Mouse (Mus musculus) gastrocnemius, postnatal 25 days (tissue): Measurements from ENCODE around the gene Ptprm. TPM values are rescaled to one million over a fixed set of nuclear protein-coding genes. Genes with fewer than 3 reads are reported as not detected.

ENCODE experiments used
- DNase-seq: peaks from one replicate; pipeline ENCODE4 v3.0.0; 2022
- microRNA-seq, 2 experiments: library from miRNA; unstranded; fragments of <30 nt; microRNA quantifications; one replicate each; pipeline ENCODE4 v1.2.0; 2021; ENCODE audit warnings: borderline replicate concordance in 2 of 2
- total RNA-seq, 2 experiments: library from RNA; stranded (reverse); gene quantifications; 1 replicate in 1 of 2; 2 replicates in 1 of 2; pipeline ENCODE4 v1.2.3; 2021

Ptprm gene
- total RNA-seq, 2 experiments from 2014 or later: 22.4 to 28.0 TPM

DNA sequence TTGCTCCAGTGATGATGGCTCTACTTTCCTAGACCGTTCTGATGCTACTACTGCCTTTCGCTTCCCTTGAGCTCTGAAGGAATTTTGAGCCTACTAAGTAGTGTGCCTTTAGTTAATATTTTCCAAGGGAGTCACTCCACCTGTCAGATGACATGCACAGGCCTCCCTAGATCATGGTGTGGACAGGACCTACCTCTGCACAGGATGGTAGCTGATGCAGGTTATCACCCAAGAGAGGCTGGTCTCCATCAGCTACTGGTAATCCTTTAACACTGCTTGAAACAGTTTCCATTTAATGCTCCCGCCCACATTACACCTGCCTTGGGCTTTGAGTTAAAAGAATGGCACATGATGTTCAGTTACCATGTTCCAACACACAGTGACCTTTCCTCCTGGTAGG lies 688.5 kb downstream of the Ptprm start:
- DNase-seq: no peak

DNA sequence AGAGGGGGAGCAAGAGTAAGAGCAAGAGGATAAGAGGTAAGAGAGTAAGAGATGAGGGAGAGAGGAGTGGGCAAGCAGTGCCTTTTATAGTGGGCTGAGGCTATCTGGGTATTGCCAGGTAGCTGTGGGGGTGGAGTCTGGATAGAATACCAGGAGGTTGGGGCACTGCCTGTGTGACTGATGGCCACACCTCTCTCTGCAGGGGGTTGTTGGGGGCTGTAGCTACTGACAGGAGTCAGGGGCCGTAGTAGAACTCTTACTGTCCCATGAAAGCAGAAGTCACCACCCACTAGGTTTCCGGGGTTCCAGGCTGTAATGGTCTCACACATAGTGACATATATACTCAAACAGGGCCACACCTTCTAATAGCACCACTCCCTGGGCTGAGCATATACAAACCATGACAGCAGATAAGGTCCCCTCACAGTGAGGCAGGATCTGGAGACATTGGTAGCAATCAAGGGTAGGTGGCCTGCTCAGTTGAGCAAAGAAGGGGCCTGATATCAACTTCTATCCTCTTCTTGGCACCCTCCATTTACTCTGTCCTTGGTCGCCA lies 689.0 kb downstream of the Ptprm start:
- DNase-seq: no peak

DNA sequence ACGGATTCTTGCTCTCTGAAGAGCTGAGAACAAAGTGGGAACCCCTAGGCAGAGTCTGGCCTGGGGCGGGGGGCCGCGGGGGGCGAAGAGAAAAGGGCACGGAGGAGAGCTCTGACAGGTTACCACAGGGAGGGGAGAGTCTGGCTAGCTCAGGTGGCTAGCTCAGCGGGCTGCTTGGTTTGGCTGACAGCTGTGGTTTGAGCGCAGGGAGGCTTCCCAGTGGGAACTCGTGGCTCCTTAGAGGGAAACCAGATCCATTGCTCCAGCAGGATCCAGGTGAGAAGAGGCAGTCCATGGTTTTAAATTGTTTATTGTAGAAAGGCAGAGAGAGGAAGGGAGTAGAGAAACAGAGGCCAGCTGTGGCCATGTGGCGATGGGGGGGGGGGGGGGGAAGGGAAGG lies 689.5 kb downstream of the Ptprm start:
- DNase-seq: no peak

DNA sequence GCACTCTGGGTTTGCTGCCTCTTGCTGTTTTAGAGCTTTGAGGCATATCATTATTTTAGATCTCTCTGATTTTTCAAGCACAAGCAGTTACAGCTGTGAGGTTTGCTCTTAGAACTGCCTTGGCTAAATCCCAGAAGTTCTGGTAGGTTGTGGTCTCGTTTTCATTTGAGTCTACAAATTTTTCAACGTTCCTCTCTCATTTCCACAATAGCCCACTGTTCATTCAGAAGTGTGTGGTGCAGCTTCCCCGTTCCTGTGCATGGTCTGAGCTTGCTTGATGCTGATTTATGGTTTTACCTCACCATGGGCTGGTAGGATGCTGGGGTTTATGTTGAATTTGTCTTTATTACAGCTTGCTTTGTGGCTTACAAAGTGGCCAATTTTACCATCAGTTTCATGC lies 695.0 kb downstream of the Ptprm start:
- DNase-seq: no peak

DNA sequence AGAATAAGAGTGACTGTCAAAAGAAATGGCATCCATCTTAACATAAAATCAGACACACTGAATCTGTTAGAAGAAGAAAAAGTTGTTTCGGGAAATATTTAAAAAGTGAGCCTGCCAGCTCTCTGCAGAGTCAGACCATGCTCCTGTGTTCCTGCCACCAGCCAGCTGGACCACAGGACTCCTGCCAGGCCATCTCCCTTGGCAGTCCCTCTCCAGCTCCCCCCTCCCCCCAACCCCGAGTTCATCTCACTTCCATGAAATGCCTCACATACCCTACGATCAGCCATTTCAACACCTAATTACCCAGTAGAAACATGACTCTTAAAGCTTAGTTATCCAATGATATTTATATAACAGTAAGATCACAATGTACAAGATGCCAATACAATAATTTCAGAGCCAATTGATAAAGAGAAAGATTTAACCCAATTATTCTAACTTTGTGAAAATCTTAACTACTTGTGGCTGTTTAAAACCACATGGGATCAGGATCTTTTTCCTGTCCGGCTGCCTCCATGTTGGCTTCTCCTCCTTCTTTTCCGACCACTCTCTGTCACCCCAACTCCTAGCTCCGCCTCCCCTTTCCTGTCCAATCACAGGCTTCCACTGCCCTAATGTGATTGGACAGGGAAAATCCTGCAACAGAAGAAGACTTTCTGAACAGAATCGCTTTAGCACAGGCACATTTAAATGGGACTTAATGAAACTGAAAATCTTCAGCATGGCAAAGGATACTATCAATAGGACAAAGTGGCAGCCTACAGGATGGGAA lies 716.1 kb downstream of the Ptprm start:
- DNase-seq: peak; percentile 23

DNA sequence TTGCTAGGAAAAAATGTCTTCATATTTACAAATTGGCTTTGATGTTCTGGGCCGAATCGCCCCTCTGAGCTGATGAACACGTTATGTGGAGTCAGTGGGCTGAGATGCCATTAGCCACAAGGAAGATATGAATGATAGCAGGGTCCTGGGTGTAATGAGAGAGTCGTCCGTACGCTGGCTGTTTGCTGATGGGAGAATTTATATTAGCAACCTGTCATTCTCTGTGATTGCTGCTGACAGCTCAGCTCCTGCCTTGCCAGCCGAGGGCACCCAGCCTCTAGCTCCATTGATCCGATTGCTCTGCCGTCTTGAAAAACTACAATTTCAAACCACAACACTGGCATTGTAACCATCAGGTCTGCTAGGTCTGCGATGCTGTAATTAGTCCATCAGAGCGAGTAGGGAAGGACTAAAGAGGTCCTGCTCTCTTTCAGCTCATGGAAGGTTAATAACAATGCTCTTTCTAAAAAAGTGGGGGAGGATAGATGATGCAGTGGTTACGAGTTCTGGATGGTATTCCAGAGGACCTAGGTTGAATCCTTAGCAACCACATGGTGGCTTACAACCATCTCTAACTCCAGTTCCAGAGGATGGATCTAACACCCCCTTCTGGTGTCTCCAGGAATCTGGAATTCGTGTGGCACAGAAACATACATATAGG lies 734.1 kb downstream of the Ptprm start:
- DNase-seq: no peak

DNA sequence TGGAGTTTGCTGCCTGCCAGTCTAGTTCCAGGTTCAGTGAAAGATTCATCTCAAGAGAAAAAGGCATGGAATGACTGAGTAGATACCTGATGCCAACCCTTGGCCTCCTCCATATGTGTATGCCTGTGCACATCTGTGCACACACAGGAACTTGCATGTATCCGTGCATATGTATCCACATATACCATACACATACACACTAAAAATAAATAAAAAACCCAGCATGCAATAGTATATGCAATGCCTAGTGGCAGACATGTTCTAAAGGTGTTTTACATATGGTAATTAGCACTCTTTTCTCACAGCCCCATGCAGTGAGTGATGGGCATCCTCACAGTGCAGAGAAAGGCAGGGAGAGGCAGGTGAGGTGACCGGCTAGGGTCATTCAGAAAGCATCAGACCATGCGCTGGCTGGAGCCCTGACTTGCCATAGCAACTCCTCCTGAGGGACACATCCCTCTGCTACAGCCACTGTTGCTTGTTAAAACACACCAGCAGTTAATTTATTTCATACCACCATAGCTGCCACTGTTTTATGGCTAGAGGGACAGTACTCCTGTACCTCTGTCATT lies 734.9 kb downstream of the Ptprm start:
- no peak for DNase-seq

Small RNA genes lying within 50 kb of the gene (microRNA-seq; reads per million reads assigned to microRNA genes)
- gene Mir5709: 0 to 0.26 reads per million in 2 experiments
